Mouse (Mus musculus) hindbrain, embryonic 15.5 days (tissue): Measurements from ENCODE around the gene Ctbp2. TPM values are rescaled to one million over a fixed set of nuclear protein-coding genes. Genes with fewer than 3 reads are reported as not detected.

Experiments used
- ATAC-seq: fragments of 200-750 bp; cut with Nextera tagmentation; 2 replicates; pipeline ENCODE4 v1.8.0; 2017; ENCODE audit warnings: low read depth, moderate number of reproducible peaks, moderate TSS enrichment; ENCODE audit not compliant: low FRiP score
- H3K27ac ChIP-seq: fragments of 300-500 bp; sonication (generic); replicated peaks from 2 replicates; pipeline ENCODE4 v1.5.1; 2015; ENCODE audit warnings: mild to moderate bottlenecking, inconsistent platforms
- H3K27me3 ChIP-seq: fragments of 300-500 bp; sonication (generic); 2 replicates; pipeline ENCODE4 v1.6.1; 2015; ENCODE audit warnings: control low read depth, inconsistent platforms
- H3K36me3 ChIP-seq: fragments of 300-500 bp; sonication (generic); 2 replicates; pipeline ENCODE4 v1.6.1; 2015; ENCODE audit warnings: control low read depth, inconsistent platforms
- H3K4me1 ChIP-seq: fragments of 300-500 bp; sonication (generic); replicated peaks from 2 replicates; pipeline ENCODE4 v1.6.1; 2015; ENCODE audit warnings: control low read depth, inconsistent platforms
- H3K4me2 ChIP-seq: fragments of 300-500 bp; sonication (generic); 2 replicates; pipeline ENCODE4 v1.6.1; 2015; ENCODE audit warnings: moderate library complexity, mild to moderate bottlenecking, inconsistent platforms
- H3K4me3 ChIP-seq: fragments of 300-500 bp; sonication (generic); 2 replicates; pipeline ENCODE4 v1.5.1; 2015; ENCODE audit warnings: mild to moderate bottlenecking, inconsistent platforms
- H3K9ac ChIP-seq: fragments of 300-500 bp; sonication (generic); 2 replicates; pipeline ENCODE4 v1.6.1; 2015; ENCODE audit warnings: inconsistent platforms
- H3K9me3 ChIP-seq: fragments of 300-500 bp; sonication (generic); 2 replicates; pipeline ENCODE4 v1.6.1; 2016; ENCODE audit warnings: control low read depth, inconsistent platforms
- WGBS: fragments of 180-500 bp; shearing (Covaris S2); methylation state at CpG from one replicate; pipeline ENCODE4 v1.1.7; 2015; 5-methylcytosine and 5-hydroxymethylcytosine counted together
- polyA plus RNA-seq: library from polyadenylated mRNA; unstranded; fragments of >200 nt; fragmentation: Nextera tagmentation; extraction: Ambion mirVana; gene quantifications from 2 replicates; pipeline ENCODE4 v1.2.1, GENCODE M21; 2015

The Ctbp2 gene
- polyA plus RNA-seq, 1 experiment from 2014 or later = 65.0 TPM

- ATAC-seq = peak; percentile 55; the same call in 1 of the 2 replicates
- WGBS = 37% methylated on average over 9 of the region's 9 CpGs
- H3K27me3 ChIP-seq = no peaks in the 10 kb centered on the region
- H3K27ac ChIP-seq = 0 out of 2 replicates have a peak overlapping the region, but pooled peaks have one; percentile 12
- no peak overlapping the region for H3K9ac ChIP-seq
- no peaks in the 10 kb centered on the region for H3K9me3 ChIP-seq
- no peak overlapping the region for H3K4me2 ChIP-seq
- no peaks in the 10 kb centered on the region for H3K36me3 ChIP-seq
- no peak overlapping the region for H3K4me3 ChIP-seq
- H3K4me1 ChIP-seq = peaks cover 30% of the 10 kb centered on the region
Measured at GRCm38 (mm10) chr7:133032589-133033203, 91.5 kb downstream of the Ctbp2 start.

- H3K9ac ChIP-seq = no peak overlapping the region
- H3K4me1 ChIP-seq = peaks cover 16% of the 10 kb centered on the region
- H3K27ac ChIP-seq = no peak overlapping the region
- 86% methylated on average over 8 of the region's 8 CpGs for WGBS
- ATAC-seq = no peak
- H3K27me3 ChIP-seq = no peaks in the 10 kb centered on the region
- H3K9me3 ChIP-seq = no peaks in the 10 kb centered on the region
- no peak overlapping the region for H3K4me2 ChIP-seq
- no peak overlapping the region for H3K4me3 ChIP-seq
- H3K36me3 ChIP-seq = no peaks in the 10 kb centered on the region
Measured at GRCm38 (mm10) chr7:133029496-133030047, 94.6 kb downstream of the Ctbp2 start.

- Histone ChIP-seq H3K27me3 (no peaks in the 10 kb centered on the region), H3K36me3 (no peaks in the 10 kb centered on the region), H3K4me1 (peaks cover 16% of the 10 kb centered on the region), H3K27ac (no peak overlapping the region), H3K4me2 (no peak overlapping the region), H3K4me3 (no peak overlapping the region), H3K9me3 (no peaks in the 10 kb centered on the region), H3K9ac (no peak overlapping the region)
- no peak for ATAC-seq
- 89% methylated on average over 8 of the region's 8 CpGs for WGBS
Measured at GRCm38 (mm10) chr7:133029004-133029403, 95.2 kb downstream of the Ctbp2 start.

GRCm38 (mm10) chr7:133027930-133028329, 96.2 kb downstream of the Ctbp2 start:
- no peak for ATAC-seq
- Histone ChIP-seq H3K4me1 (peaks cover 6% of the 10 kb centered on the region), H3K27me3 (no peaks in the 10 kb centered on the region), H3K9ac (no peak overlapping the region), H3K27ac (no peak overlapping the region), H3K4me2 (no peak overlapping the region), H3K4me3 (no peak overlapping the region), H3K9me3 (no peaks in the 10 kb centered on the region), H3K36me3 (no peaks in the 10 kb centered on the region)
- 93% methylated on average over 4 of the region's 4 CpGs for WGBS

- no peaks in the 10 kb centered on the region for H3K36me3 ChIP-seq
- peaks cover 16% of the 10 kb centered on the region for H3K4me1 ChIP-seq
- no peak overlapping the region for H3K4me2 ChIP-seq
- no peak overlapping the region for H3K27ac ChIP-seq
- no peaks in the 10 kb centered on the region for H3K27me3 ChIP-seq
- H3K4me3 ChIP-seq = no peak overlapping the region
- WGBS = 76% methylated on average over 1 of the region's 1 CpGs
- H3K9ac ChIP-seq = no peak overlapping the region
- H3K9me3 ChIP-seq = no peaks in the 10 kb centered on the region
- no peak for ATAC-seq
Measured at GRCm38 (mm10) chr7:133024694-133025093, 99.5 kb downstream of the Ctbp2 start.

- H3K27me3 ChIP-seq = no peaks in the 10 kb centered on the region
- peaks cover 36% of the 10 kb centered on the region for H3K4me1 ChIP-seq
- no peak overlapping the region for H3K4me3 ChIP-seq
- no peak overlapping the region for H3K4me2 ChIP-seq
- H3K9ac ChIP-seq = no peak overlapping the region
- 0 out of 2 replicates have a peak overlapping the region, but pooled peaks have one; percentile 8 for H3K27ac ChIP-seq
- 41% methylated on average over 6 of the region's 6 CpGs for WGBS
- no peaks in the 10 kb centered on the region for H3K9me3 ChIP-seq
- no peak for ATAC-seq
- H3K36me3 ChIP-seq = no peaks in the 10 kb centered on the region
Measured at GRCm38 (mm10) chr7:133019481-133020020, 104.6 kb downstream of the Ctbp2 start.

- 77% methylated on average over 7 of the region's 7 CpGs for WGBS
- no peak overlapping the region for H3K4me2 ChIP-seq
- no peak overlapping the region for H3K4me3 ChIP-seq
- peaks cover 42% of the 10 kb centered on the region for H3K4me1 ChIP-seq
- no peak for ATAC-seq
- no peak overlapping the region for H3K9ac ChIP-seq
- no peaks in the 10 kb centered on the region for H3K27me3 ChIP-seq
- no peaks in the 10 kb centered on the region for H3K9me3 ChIP-seq
- no peak overlapping the region for H3K27ac ChIP-seq
- no peaks in the 10 kb centered on the region for H3K36me3 ChIP-seq
Measured at GRCm38 (mm10) chr7:133018961-133019360, 105.2 kb downstream of the Ctbp2 start.

- peak overlapping the region; percentile 62 for H3K27ac ChIP-seq
- H3K4me3 ChIP-seq = no peak overlapping the region
- ATAC-seq = 0 out of 2 replicates have a peak, but pooled peaks have one; percentile 16
- no peaks in the 10 kb centered on the region for H3K27me3 ChIP-seq
- no peak overlapping the region for H3K4me2 ChIP-seq
- WGBS = 33% methylated on average over 7 of the region's 7 CpGs
- H3K4me1 ChIP-seq = peaks cover 70% of the 10 kb centered on the region
- no peaks in the 10 kb centered on the region for H3K9me3 ChIP-seq
- H3K36me3 ChIP-seq = no peaks in the 10 kb centered on the region
- peak overlapping the region; percentile 21 for H3K9ac ChIP-seq
Measured at GRCm38 (mm10) chr7:133015416-133016070, 108.6 kb downstream of the Ctbp2 start.

GRCm38 (mm10) chr7:133014631-133015030, 109.5 kb downstream of the Ctbp2 start:
- 92% methylated on average over 14 of the region's 14 CpGs for WGBS
- ATAC-seq = no peak
- Histone ChIP-seq H3K9ac (no peak overlapping the region), H3K4me1 (peaks cover 67% of the 10 kb centered on the region), H3K27ac (peak overlapping the region; percentile 62), H3K4me2 (no peak overlapping the region), H3K36me3 (no peaks in the 10 kb centered on the region), H3K9me3 (no peaks in the 10 kb centered on the region), H3K27me3 (no peaks in the 10 kb centered on the region), H3K4me3 (no peak overlapping the region)

- ATAC-seq = no peak
- Histone ChIP-seq H3K4me3 (no peak overlapping the region), H3K27me3 (no peaks in the 10 kb centered on the region), H3K9me3 (no peaks in the 10 kb centered on the region), H3K4me2 (no peak overlapping the region), H3K9ac (no peak overlapping the region), H3K36me3 (no peaks in the 10 kb centered on the region), H3K4me1 (peaks cover 71% of the 10 kb centered on the region), H3K27ac (no peak overlapping the region; the same call in 1 of the 2 replicates)
- WGBS = 96% methylated on average over 10 of the region's 10 CpGs
Measured at GRCm38 (mm10) chr7:133013923-133014322, 110.2 kb downstream of the Ctbp2 start.

GRCm38 (mm10) chr7:133012637-133013366, 111.4 kb downstream of the Ctbp2 start:
- 71% methylated on average over 14 of the region's 14 CpGs for WGBS
- ATAC-seq = no peak
- Histone ChIP-seq H3K27ac (no peak overlapping the region), H3K36me3 (no peaks in the 10 kb centered on the region), H3K4me2 (no peak overlapping the region), H3K9me3 (no peaks in the 10 kb centered on the region), H3K9ac (no peak overlapping the region), H3K4me1 (peaks cover 82% of the 10 kb centered on the region), H3K27me3 (no peaks in the 10 kb centered on the region), H3K4me3 (no peak overlapping the region)
